Mouse (Mus musculus) CD4-positive naive resting alpha-beta T cell, adult 57 days (primary cell): ENCODE data around the gene Olfr229. TPM values are rescaled to one million over a fixed set of nuclear protein-coding genes. Genes with fewer than 3 reads are reported as not detected.

Experiments
- total RNA-seq: library from RNA; stranded (reverse); gene quantifications from one replicate; pipeline ENCODE4 v1.2.4, GENCODE M21; 2023

The Olfr229 gene
- total RNA-seq: not detected

DNA sequence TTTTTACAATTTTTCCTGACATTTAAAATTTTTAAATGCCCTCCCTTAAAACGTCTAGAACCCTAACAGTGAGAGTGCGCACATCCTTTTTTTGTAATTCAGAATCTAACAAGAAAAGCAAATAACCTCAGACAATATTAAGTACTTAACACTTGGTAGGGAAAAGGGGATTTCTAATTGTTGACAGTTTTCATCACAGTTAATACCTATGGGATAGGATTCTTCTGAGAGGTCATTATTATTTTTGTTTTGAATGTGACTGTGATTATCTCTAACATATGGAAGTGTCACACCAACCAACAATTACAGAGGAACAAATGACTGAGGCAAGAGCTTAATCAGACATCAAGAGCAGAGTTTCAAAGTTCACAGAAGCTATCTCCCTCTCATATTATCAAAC lies at the start of gene Olfr229:
Olfr229 (plus strand) TSS at position 301 of the 400 bp plus-strand sequence.

DNA sequence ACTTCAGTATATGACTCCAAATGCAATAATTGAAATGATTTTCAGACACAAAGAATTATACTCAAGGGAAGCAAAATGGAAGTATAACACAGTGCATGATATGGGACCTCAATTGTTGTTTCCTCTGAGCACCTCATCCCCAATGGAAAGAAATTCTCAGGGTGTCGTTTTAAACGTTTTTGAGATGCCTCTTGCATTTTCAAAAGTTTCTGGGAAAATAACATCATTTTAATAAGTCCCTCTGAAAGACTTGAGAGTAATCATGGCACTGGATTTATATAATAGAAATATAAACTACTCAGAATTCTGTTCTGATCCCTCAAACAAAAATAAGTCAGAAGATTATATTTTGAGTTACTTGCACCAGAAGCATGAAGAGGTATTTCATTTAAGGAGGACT lies 41.0 kb upstream of the Olfr229 start, which contains the start of gene Olfr972:
Olfr972 (plus strand) TSS at position 301 of the 400 bp plus-strand sequence.

DNA sequence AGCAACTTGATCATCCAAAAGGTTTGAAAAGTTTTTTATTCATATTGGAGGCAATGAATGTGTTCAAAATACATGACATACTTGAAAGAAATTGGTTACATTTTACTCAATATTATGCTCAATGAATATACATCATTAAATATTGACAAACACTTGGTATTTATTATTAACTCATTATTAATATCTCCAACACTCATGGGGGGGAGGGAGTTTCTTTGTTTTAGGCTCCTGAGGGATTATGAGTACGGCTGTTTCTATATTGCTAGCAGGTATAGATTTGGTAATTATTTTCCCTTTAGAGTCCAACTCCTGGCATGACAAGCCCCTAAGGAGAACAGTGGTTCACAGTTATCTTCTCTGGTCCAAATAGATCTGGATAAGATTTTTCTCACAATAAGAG lies 30.1 kb downstream of the Olfr229 start, which contains the start of gene Olfr974:
Olfr974 (plus strand) TSS at position 301 of the 400 bp plus-strand sequence.

DNA sequence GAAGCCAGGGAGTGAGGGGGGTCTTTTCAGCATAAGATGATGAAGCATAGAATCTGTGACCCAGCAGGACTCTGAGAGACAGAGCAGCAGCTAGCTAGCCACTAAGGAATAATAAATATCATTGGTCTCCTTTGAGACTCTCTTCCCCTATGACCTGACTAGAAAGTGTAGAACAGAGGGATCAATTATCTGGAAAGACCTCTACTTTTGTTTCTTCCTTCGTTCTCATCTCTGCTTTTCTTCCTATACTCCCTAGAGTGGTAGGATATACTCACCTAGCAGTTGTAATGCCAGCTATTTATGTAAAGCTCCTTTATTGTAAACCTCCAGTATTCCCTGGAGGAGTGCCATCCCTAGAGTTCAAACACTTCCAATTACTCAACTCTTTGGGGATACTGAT lies 44.8 kb downstream of the Olfr229 start, which contains the start of gene Olfr975:
Olfr975 (minus strand) TSS at position 101 of the 400 bp plus-strand sequence.

DNA sequence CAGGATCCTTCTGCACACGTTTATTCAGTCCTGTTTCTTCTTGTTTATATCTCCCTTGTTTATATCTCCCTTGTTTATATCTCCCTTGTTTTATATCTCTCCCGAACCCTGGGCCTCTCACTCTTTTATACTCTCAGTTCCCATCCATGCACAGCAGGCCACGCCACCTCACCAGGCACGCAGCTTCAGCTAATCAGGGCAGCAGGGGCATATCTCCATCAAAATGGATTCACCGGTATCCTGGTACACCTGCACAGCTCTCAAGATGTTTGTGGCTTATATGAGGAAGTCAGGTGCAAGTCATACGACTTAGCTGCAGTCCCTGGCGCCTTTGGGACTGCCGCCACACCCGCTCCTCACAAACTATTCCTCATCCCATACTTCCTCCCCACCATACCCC lies 53.9 kb downstream of the Olfr229 start, which contains the start of gene Olfr976:
Olfr976 (minus strand) TSS at position 101 of the 400 bp plus-strand sequence.

Other genes starting within 250 kb of the Olfr229 start
- not detected for gene Olfr963, start 240.1 kb upstream of the Olfr229 start, total RNA-seq
- not detected for gene Olfr149, start 200.2 kb upstream of the Olfr229 start, total RNA-seq
- not detected for gene Olfr965, start 196.0 kb upstream of the Olfr229 start, total RNA-seq
- not detected for gene Olfr150, start 176.4 kb upstream of the Olfr229 start, total RNA-seq
- gene Olfr967, start 161.1 kb upstream of the Olfr229 start, total RNA-seq: not detected
- not detected for gene Olfr968, start 124.1 kb upstream of the Olfr229 start, total RNA-seq
- not detected for gene Olfr969, start 116.4 kb upstream of the Olfr229 start, total RNA-seq
- gene Olfr970, start 98.5 kb upstream of the Olfr229 start, total RNA-seq: not detected
- gene Olfr971, start 70.5 kb upstream of the Olfr229 start, total RNA-seq: not detected
- gene Olfr972, start 40.9 kb upstream of the Olfr229 start, total RNA-seq: not detected
- not detected for gene Olfr974, start 30.2 kb downstream of the Olfr229 start, total RNA-seq
- not detected for gene Olfr975, start 44.7 kb downstream of the Olfr229 start, total RNA-seq
- gene Olfr976, start 53.8 kb downstream of the Olfr229 start, total RNA-seq: not detected
- gene Olfr978, start 84.8 kb downstream of the Olfr229 start, total RNA-seq: not detected
- not detected for gene Olfr979, start 96.1 kb downstream of the Olfr229 start, total RNA-seq
- gene Olfr980, start 102.2 kb downstream of the Olfr229 start, total RNA-seq: not detected
- not detected for gene Olfr981, start 114.1 kb downstream of the Olfr229 start, total RNA-seq
- not detected for gene Olfr982, start 166.5 kb downstream of the Olfr229 start, total RNA-seq
- gene Olfr983, start 186.3 kb downstream of the Olfr229 start, total RNA-seq: not detected
- gene Olfr984, start 206.9 kb downstream of the Olfr229 start, total RNA-seq: not detected
- not detected for gene Olfr985, start 222.8 kb downstream of the Olfr229 start, total RNA-seq
- not detected for gene Tmem225, start 240.8 kb downstream of the Olfr229 start, total RNA-seq